Mouse (Mus musculus) limb, embryonic 13.5 days (tissue): Measurements from ENCODE around the gene Podxl. TPM values are rescaled to one million over a fixed set of nuclear protein-coding genes. Genes with fewer than 3 reads are reported as not detected.

Experiments used
- ATAC-seq: fragments of 200-750 bp; cut with Nextera tagmentation; 2 replicates; pipeline ENCODE4 v1.8.0; 2017; ENCODE audit warnings: low read depth, moderate number of reproducible peaks, moderate TSS enrichment; ENCODE audit not compliant: low FRiP score
- H3K27ac ChIP-seq: fragments of 300-500 bp; sonication (generic); 2 replicates; pipeline ENCODE4 v1.5.1; 2015; ENCODE audit warnings: inconsistent platforms, mild to moderate bottlenecking, moderate library complexity
- H3K27me3 ChIP-seq: fragments of 300-500 bp; sonication (generic); 2 replicates; pipeline ENCODE4 v1.6.1; 2015; ENCODE audit warnings: mild to moderate bottlenecking, inconsistent platforms
- H3K36me3 ChIP-seq: fragments of 300-500 bp; sonication (generic); 2 replicates; pipeline ENCODE4 v1.6.1; 2015; ENCODE audit warnings: inconsistent platforms, mild to moderate bottlenecking, moderate library complexity
- H3K4me1 ChIP-seq: fragments of 300-500 bp; sonication (generic); 2 replicates; pipeline ENCODE4 v1.6.1; 2015; ENCODE audit warnings: inconsistent platforms
- H3K4me2 ChIP-seq: fragments of 300-500 bp; sonication (generic); replicated peaks from 2 replicates; pipeline ENCODE4 v1.6.1; 2015; ENCODE audit warnings: inconsistent platforms, mild to moderate bottlenecking, moderate library complexity
- H3K4me3 ChIP-seq: fragments of 300-500 bp; sonication (generic); 2 replicates; pipeline ENCODE4 v1.5.1; 2015; ENCODE audit warnings: moderate library complexity, mild to moderate bottlenecking, inconsistent platforms
- H3K9ac ChIP-seq: fragments of 300-500 bp; sonication (generic); 2 replicates; pipeline ENCODE4 v1.6.1; 2015; ENCODE audit warnings: mild to moderate bottlenecking, inconsistent platforms
- H3K9me3 ChIP-seq: fragments of 300-500 bp; sonication (generic); 2 replicates; pipeline ENCODE4 v1.6.1; 2016; ENCODE audit warnings: inconsistent platforms
- WGBS: fragments of 180-500 bp; shearing (Covaris S2); methylation state at CpG from one replicate; pipeline ENCODE4 v1.1.7; 2015; 5-methylcytosine and 5-hydroxymethylcytosine counted together
- polyA plus RNA-seq: library from polyadenylated mRNA; unstranded; fragments of >200 nt; fragmentation: Nextera tagmentation; extraction: Ambion mirVana; gene quantifications from 2 replicates; pipeline ENCODE4 v1.2.1, GENCODE M21; 2015

Gene Podxl
- polyA plus RNA-seq, 1 experiment from 2014 or later = 7.4 TPM

GRCm38 (mm10) chr6:31592579-31593238, 28.9 kb upstream of the Podxl start:
- Histone ChIP-seq H3K36me3 (no peaks in the 10 kb centered on the region), H3K9me3 (no peaks in the 10 kb centered on the region), H3K27me3 (no peaks in the 10 kb centered on the region), H3K4me3 (no peak overlapping the region), H3K4me1 (peaks cover 17% of the 10 kb centered on the region), H3K9ac (no peak overlapping the region), H3K27ac (peak overlapping the region; percentile 28; the same call in 1 of the 2 replicates), H3K4me2 (no peak overlapping the region)
- ATAC-seq = no peak
- WGBS = 59% methylated on average over 1 of the region's 1 CpGs

- no peaks in the 10 kb centered on the region for H3K27me3 ChIP-seq
- H3K4me2 ChIP-seq = no peak overlapping the region
- no peaks in the 10 kb centered on the region for H3K9me3 ChIP-seq
- H3K9ac ChIP-seq = no peak overlapping the region
- no peak for ATAC-seq
- no peak overlapping the region for H3K27ac ChIP-seq
- H3K36me3 ChIP-seq = no peaks in the 10 kb centered on the region
- no peak overlapping the region for H3K4me3 ChIP-seq
- peaks cover 15% of the 10 kb centered on the region for H3K4me1 ChIP-seq
- WGBS = 75% methylated on average over 2 of the region's 2 CpGs
Observed at GRCm38 (mm10) chr6:31592128-31592527, 28.3 kb upstream of the Podxl start.

- Histone ChIP-seq H3K4me2 (no peak overlapping the region), H3K4me1 (peaks cover 10% of the 10 kb centered on the region), H3K27ac (no peak overlapping the region), H3K27me3 (no peaks in the 10 kb centered on the region), H3K36me3 (no peaks in the 10 kb centered on the region), H3K4me3 (no peak overlapping the region), H3K9me3 (no peaks in the 10 kb centered on the region), H3K9ac (no peak overlapping the region)
- no peak for ATAC-seq
- 82% methylated on average over 3 of the region's 3 CpGs for WGBS
Observed at GRCm38 (mm10) chr6:31591676-31592075, 27.9 kb upstream of the Podxl start.

- WGBS = 68% methylated on average over 2 of the region's 2 CpGs
- Histone ChIP-seq H3K4me2 (no peak overlapping the region), H3K4me3 (no peak overlapping the region), H3K36me3 (no peaks in the 10 kb centered on the region), H3K9ac (no peak overlapping the region), H3K27me3 (no peaks in the 10 kb centered on the region), H3K27ac (no peak overlapping the region), H3K4me1 (0 out of 2 replicates have a peak, but pooled peaks cover 5% of the 10 kb centered on the region), H3K9me3 (no peaks in the 10 kb centered on the region)
- ATAC-seq = no peak
Observed at GRCm38 (mm10) chr6:31590754-31591153, 27.0 kb upstream of the Podxl start.

GRCm38 (mm10) chr6:31589268-31589667, 25.5 kb upstream of the Podxl start:
- no peak overlapping the region for H3K4me2 ChIP-seq
- no peak overlapping the region for H3K4me3 ChIP-seq
- H3K9ac ChIP-seq = no peak overlapping the region
- H3K9me3 ChIP-seq = no peaks in the 10 kb centered on the region
- H3K27ac ChIP-seq = no peak overlapping the region
- H3K27me3 ChIP-seq = no peaks in the 10 kb centered on the region
- WGBS = 97% methylated on average over 3 of the region's 3 CpGs
- 0 out of 2 replicates have a peak, but pooled peaks cover 5% of the 10 kb centered on the region for H3K4me1 ChIP-seq
- ATAC-seq = no peak
- H3K36me3 ChIP-seq = no peaks in the 10 kb centered on the region

GRCm38 (mm10) chr6:31587655-31588054, 23.9 kb upstream of the Podxl start:
- H3K9me3 ChIP-seq = no peaks in the 10 kb centered on the region
- ATAC-seq = no peak
- H3K4me2 ChIP-seq = no peak overlapping the region
- no peaks in the 10 kb centered on the region for H3K27me3 ChIP-seq
- no peak overlapping the region for H3K27ac ChIP-seq
- H3K36me3 ChIP-seq = no peaks in the 10 kb centered on the region
- H3K9ac ChIP-seq = no peak overlapping the region
- 0 out of 2 replicates have a peak, but pooled peaks cover 4% of the 10 kb centered on the region for H3K4me1 ChIP-seq
- 40% methylated on average over 4 of the region's 4 CpGs for WGBS
- H3K4me3 ChIP-seq = no peak overlapping the region

- Histone ChIP-seq H3K4me2 (no peak overlapping the region), H3K4me3 (no peak overlapping the region), H3K27me3 (no peaks in the 10 kb centered on the region), H3K9ac (no peak overlapping the region), H3K36me3 (no peaks in the 10 kb centered on the region), H3K27ac (no peak overlapping the region), H3K4me1 (no peaks in the 10 kb centered on the region), H3K9me3 (no peaks in the 10 kb centered on the region)
- 91% methylated on average over 2 of the region's 2 CpGs for WGBS
- ATAC-seq = no peak
Observed at GRCm38 (mm10) chr6:31586127-31586526, 22.3 kb upstream of the Podxl start.

GRCm38 (mm10) chr6:31576151-31576550, 12.4 kb upstream of the Podxl start:
- H3K36me3 ChIP-seq = no peaks in the 10 kb centered on the region
- no peaks in the 10 kb centered on the region; the same call in 1 of the 2 replicates for H3K27me3 ChIP-seq
- ATAC-seq = no peak
- 85% methylated on average over 9 of the region's 9 CpGs for WGBS
- no peak overlapping the region for H3K27ac ChIP-seq
- no peak overlapping the region for H3K4me2 ChIP-seq
- no peak overlapping the region for H3K9ac ChIP-seq
- no peak overlapping the region for H3K4me3 ChIP-seq
- no peaks in the 10 kb centered on the region for H3K9me3 ChIP-seq
- H3K4me1 ChIP-seq = no peaks in the 10 kb centered on the region

GRCm38 (mm10) chr6:31575063-31575462, 11.3 kb upstream of the Podxl start:
- Histone ChIP-seq H3K9me3 (no peaks in the 10 kb centered on the region), H3K4me2 (no peak overlapping the region), H3K4me3 (no peak overlapping the region), H3K9ac (no peak overlapping the region), H3K27ac (no peak overlapping the region), H3K36me3 (no peaks in the 10 kb centered on the region), H3K4me1 (no peaks in the 10 kb centered on the region), H3K27me3 (no peaks in the 10 kb centered on the region; the same call in 1 of the 2 replicates)
- no peak for ATAC-seq
- 67% methylated on average over 4 of the region's 4 CpGs for WGBS

GRCm38 (mm10) chr6:31571459-31571858, 7.7 kb upstream of the Podxl start:
- no peak overlapping the region for H3K4me2 ChIP-seq
- H3K4me3 ChIP-seq = no peak overlapping the region
- no peak overlapping the region for H3K27ac ChIP-seq
- H3K9ac ChIP-seq = no peak overlapping the region
- no peak for ATAC-seq
- H3K27me3 ChIP-seq = peaks cover 34% of the 10 kb centered on the region
- H3K36me3 ChIP-seq = no peaks in the 10 kb centered on the region
- whole genome bisulfite sequencing = 58% methylated on average over 3 of the region's 3 CpGs
- H3K9me3 ChIP-seq = no peaks in the 10 kb centered on the region
- no peaks in the 10 kb centered on the region for H3K4me1 ChIP-seq

- Histone ChIP-seq H3K27ac (no peak overlapping the region), H3K36me3 (no peaks in the 10 kb centered on the region), H3K9ac (no peak overlapping the region), H3K4me1 (peaks cover 16% of the 10 kb centered on the region), H3K9me3 (no peaks in the 10 kb centered on the region), H3K27me3 (peaks cover 66% of the 10 kb centered on the region), H3K4me3 (no peak overlapping the region), H3K4me2 (no peak overlapping the region)
- WGBS = 27% methylated on average over 7 of the region's 7 CpGs
- no peak for ATAC-seq
Observed at GRCm38 (mm10) chr6:31568070-31568595, 4.4 kb upstream of the Podxl start.

GRCm38 (mm10) chr6:31567200-31567599, 3.4 kb upstream of the Podxl start:
- H3K27ac ChIP-seq = no peak overlapping the region
- no peak overlapping the region for H3K4me3 ChIP-seq
- ATAC-seq = no peak
- WGBS = 40% methylated on average over 7 of the region's 7 CpGs
- H3K9me3 ChIP-seq = no peaks in the 10 kb centered on the region
- no peak overlapping the region for H3K4me2 ChIP-seq
- no peak overlapping the region for H3K9ac ChIP-seq
- H3K36me3 ChIP-seq = no peaks in the 10 kb centered on the region
- H3K4me1 ChIP-seq = peaks cover 25% of the 10 kb centered on the region
- peaks cover 75% of the 10 kb centered on the region for H3K27me3 ChIP-seq

- Histone ChIP-seq H3K9ac (no peak overlapping the region), H3K4me3 (peak overlapping the region; percentile 20), H3K27ac (no peak overlapping the region), H3K27me3 (peaks cover 98% of the 10 kb centered on the region), H3K36me3 (no peaks in the 10 kb centered on the region), H3K9me3 (no peaks in the 10 kb centered on the region), H3K4me2 (peak overlapping the region; percentile 91), H3K4me1 (peaks cover 31% of the 10 kb centered on the region)
- ATAC-seq = no peak
- WGBS = 2% methylated on average over 17 of the region's 17 CpGs
Observed at GRCm38 (mm10) chr6:31564901-31565391, 1.2 kb upstream of the Podxl start.
